In genomic region chrX:133947427-133947826, GRCm38 (mm10) we compare ENCODE assay signal across 8 mouse cellular contexts. TPM values are rescaled to one million over a fixed set of nuclear protein-coding genes. Genes with fewer than 3 reads are reported as not detected.
A peak's percentile ranks its signal among the peaks of the same experiment; 100 is the strongest.
DNase-seq lines count a peak whose midpoint lies in the region; ATAC-seq lines count a peak whose summit lies in the region.

No protein-coding gene starts in this region.

- peak; percentile 24 for DNase-seq in hindbrain, embryonic 10.5 days (ENCODE audit: low spot score)
- peak; percentile 16 for DNase-seq in cerebellum, adult 11-12 months
- DNase-seq in forelimb bud, embryonic 11.5 days (ENCODE audit: low read depth, low spot score): peak; percentile 67
- DNase-seq in kidney, adult 11 months: peak; percentile 54
- DNase-seq in left cerebral cortex, postnatal 25 days (ENCODE audit: low spot score in 2 of 2): peak; percentile 23 to 43
- DNase-seq in midbrain, embryonic 10.5 days (ENCODE audit: low spot score): peak; percentile 19

- no peak overlapping the region for H3K27ac ChIP-seq in hindbrain, embryonic 10.5 days
- no peak overlapping the region for H3K27ac ChIP-seq in hindbrain, embryonic 12.5 days
- H3K27ac ChIP-seq in midbrain, embryonic 10.5 days (replicated peaks): no peak overlapping the region
- H3K27ac ChIP-seq in stomach, embryonic 14.5 days (ENCODE audit: low read length): no peak overlapping the region

- peaks cover 19% of the 10 kb centered on the region for H3K27me3 ChIP-seq in hindbrain, embryonic 10.5 days (ENCODE audit: insufficient read depth, poor library complexity, severe bottlenecking)
- peaks cover 8% of the 10 kb centered on the region for H3K27me3 ChIP-seq in hindbrain, embryonic 12.5 days
- peaks cover 68% of the 10 kb centered on the region for H3K27me3 ChIP-seq in midbrain, embryonic 10.5 days (ENCODE audit: low read depth, poor library complexity, severe bottlenecking)
- H3K27me3 ChIP-seq in stomach, embryonic 14.5 days (ENCODE audit: control insufficient read depth, insufficient read depth, low read length): no peaks in the 10 kb centered on the region

- ATAC-seq in hindbrain, embryonic 12.5 days (ENCODE audit: low FRiP score): no peak
- peak; percentile 37; the same call in 1 of the 2 replicates for ATAC-seq in stomach, embryonic 14.5 days (ENCODE audit: insufficient number of reproducible peaks, insufficient read depth, low FRiP score, low read depth)

- no peaks in the 10 kb centered on the region for H3K36me3 ChIP-seq in hindbrain, embryonic 10.5 days
- H3K36me3 ChIP-seq in hindbrain, embryonic 12.5 days: no peaks in the 10 kb centered on the region
- no peaks in the 10 kb centered on the region for H3K36me3 ChIP-seq in midbrain, embryonic 10.5 days
- no peaks in the 10 kb centered on the region for H3K36me3 ChIP-seq in stomach, embryonic 14.5 days (ENCODE audit: control insufficient read depth, insufficient read depth, low read length)

- intact Hi-C loops in left cerebral cortex, postnatal 25 days (cut with DNase I): loop anchor here (1.0 kb wide), 1 partner anchor 72 kb away; no protein-coding TSS in a partner anchor

- H3K4me3 ChIP-seq in hindbrain, embryonic 10.5 days: no peak overlapping the region
- no peak overlapping the region for H3K4me3 ChIP-seq in hindbrain, embryonic 12.5 days
- H3K4me3 ChIP-seq in midbrain, embryonic 10.5 days: no peak overlapping the region
- no peak overlapping the region for H3K4me3 ChIP-seq in stomach, embryonic 14.5 days (ENCODE audit: low read depth, low read length)

- H3K9me3 ChIP-seq in hindbrain, embryonic 10.5 days: no peaks in the 10 kb centered on the region
- no peaks in the 10 kb centered on the region for H3K9me3 ChIP-seq in hindbrain, embryonic 12.5 days (replicated peaks)
- no peaks in the 10 kb centered on the region for H3K9me3 ChIP-seq in midbrain, embryonic 10.5 days (replicated peaks)
- no peaks in the 10 kb centered on the region for H3K9me3 ChIP-seq in stomach, embryonic 14.5 days (ENCODE audit: control insufficient read depth, low read depth, low read length)

- H3K4me1 ChIP-seq in hindbrain, embryonic 10.5 days (replicated peaks): no peaks in the 10 kb centered on the region
- H3K4me1 ChIP-seq in hindbrain, embryonic 12.5 days: no peaks in the 10 kb centered on the region
- H3K4me1 ChIP-seq in midbrain, embryonic 10.5 days: no peaks in the 10 kb centered on the region
- no peaks in the 10 kb centered on the region for H3K4me1 ChIP-seq in stomach, embryonic 14.5 days (ENCODE audit: control insufficient read depth, insufficient read depth, low read length)

- WGBS in hindbrain, embryonic 10.5 days: 37% methylated on average over 3 of the region's 3 CpGs
- 45% methylated on average over 3 of the region's 3 CpGs for WGBS in hindbrain, embryonic 12.5 days
- 38% methylated on average over 3 of the region's 3 CpGs for WGBS in midbrain, embryonic 10.5 days
- WGBS in stomach, embryonic 14.5 days: 52% methylated on average over 3 of the region's 3 CpGs

- no peak overlapping the region for H3K9ac ChIP-seq in hindbrain, embryonic 12.5 days
- no peak overlapping the region for H3K9ac ChIP-seq in stomach, embryonic 14.5 days (replicated peaks; ENCODE audit: low read depth, low read length)

- H3K4me2 ChIP-seq in hindbrain, embryonic 12.5 days (replicated peaks): no peak overlapping the region
- no peak overlapping the region for H3K4me2 ChIP-seq in stomach, embryonic 14.5 days (replicated peaks; ENCODE audit: low read depth, low read length)

RNA-seq across cellular contexts. Expression of gene Sytl4, which starts 34.2 kb away (rescaled TPM):
- 0.99 and 1.2 TPM in 2 replicates for polyA plus RNA-seq in hindbrain, embryonic 10.5 days (2016; fragmentation: Nextera tagmentation; extraction: Ambion mirVana)
- polyA plus RNA-seq in hindbrain, embryonic 12.5 days (2016; fragmentation: Nextera tagmentation; extraction: Ambion mirVana): 1.6 and 2.2 TPM in 2 replicates
- total RNA-seq in left cerebral cortex, postnatal 25 days (2021): under 1 TPM; 0.43 to 0.48 TPM
- polyA plus RNA-seq in midbrain, embryonic 10.5 days (2016; fragmentation: Nextera tagmentation; extraction: Ambion mirVana): 0.86 and 1.3 TPM in 2 replicates
- 5.3 and 6.5 TPM in 2 replicates for polyA plus RNA-seq in stomach, embryonic 14.5 days (2014; fragmentation: Nextera tagmentation; extraction: Ambion mirVana)

RNA-seq across cellular contexts. Expression of gene Srpx2, which starts 39.2 kb away (rescaled TPM):
- 0.61 and 0.95 TPM in 2 replicates for polyA plus RNA-seq in hindbrain, embryonic 10.5 days (2016; fragmentation: Nextera tagmentation; extraction: Ambion mirVana)
- polyA plus RNA-seq in hindbrain, embryonic 12.5 days (2016; fragmentation: Nextera tagmentation; extraction: Ambion mirVana): 1.7 and 1.9 TPM in 2 replicates
- 1 to 10 TPM in 1 of 2 experiments, under 1 TPM in 1; 0.69 to 1.3 TPM for total RNA-seq in left cerebral cortex, postnatal 25 days (2021)
- polyA plus RNA-seq in midbrain, embryonic 10.5 days (2016; fragmentation: Nextera tagmentation; extraction: Ambion mirVana): 1.1 and 1.2 TPM in 2 replicates
- polyA plus RNA-seq in stomach, embryonic 14.5 days (2014; fragmentation: Nextera tagmentation; extraction: Ambion mirVana): 6.8 and 7.0 TPM in 2 replicates

RNA-seq across cellular contexts. Expression of gene Tspan6, which starts 49.2 kb away (rescaled TPM):
- polyA plus RNA-seq in hindbrain, embryonic 10.5 days (2016; fragmentation: Nextera tagmentation; extraction: Ambion mirVana): 197 and 209 TPM in 2 replicates
- 202 and 204 TPM in 2 replicates for polyA plus RNA-seq in hindbrain, embryonic 12.5 days (2016; fragmentation: Nextera tagmentation; extraction: Ambion mirVana)
- total RNA-seq in left cerebral cortex, postnatal 25 days (2021): 10 to 100 TPM; 17.1 TPM
- 220 and 240 TPM in 2 replicates for polyA plus RNA-seq in midbrain, embryonic 10.5 days (2016; fragmentation: Nextera tagmentation; extraction: Ambion mirVana)
- polyA plus RNA-seq in stomach, embryonic 14.5 days (2014; fragmentation: Nextera tagmentation; extraction: Ambion mirVana): 143 and 150 TPM in 2 replicates

Comparison
In these comparisons a context has a peak if more than half of its experiments do, and no peak if none do; other contexts are left out.
1. DNase-seq: peak in every context shown above with its lines; median percentile 67 in forelimb bud, embryonic 11.5 days; 54 in kidney, adult 11 months; 33 in left cerebral cortex, postnatal 25 days; 24 in hindbrain, embryonic 10.5 days; 19 in midbrain, embryonic 10.5 days; 16 in cerebellum, adult 11-12 months.